Comparison of ENCODE assay signal across 8 mouse cellular contexts in genomic region chr16:37776860-37777651, GRCm38 (mm10). TPM values are rescaled to one million over a fixed set of nuclear protein-coding genes. Genes with fewer than 3 reads are reported as not detected.
A peak's percentile ranks its signal among the peaks of the same experiment; 100 is the strongest.
DNase-seq lines count a peak whose midpoint lies in the region; ATAC-seq lines count a peak whose summit lies in the region.

Gene Fstl1, plus strand, starts transcription at chr16:37776873.

- WGBS in stomach, embryonic 14.5 days, result under 1% methylated on average over 51 of the region's 52 CpGs

- H3K27ac ChIP-seq in stomach, embryonic 14.5 days (ENCODE audit: low read length), result peak within 1 kb of the TSS; percentile 93

- peak; percentile 43 for DNase-seq in kidney, adult 18-20 months
- no peak for DNase-seq in kidney, adult 8-10 months
- DNase-seq in cerebellum, adult 8-10 months, result peak; percentile 42
- DNase-seq in frontal cortex, adult 2 months (ENCODE audit: extremely low spot score in 1 of 2, low spot score in 1 of 2), result peak in 1 of 2 experiments; percentile 58
- peak; percentile 40 to 53 for DNase-seq in left cerebral cortex, postnatal 25 days (ENCODE audit: low spot score in 2 of 2)

- peak; percentile 43 for ATAC-seq in hematopoietic stem cell, adult 5-6 weeks (replicated peaks in 1 of 2; ENCODE audit: insufficient read depth in 1 of 2, low FRiP score in 2 of 2, low TSS enrichment in 1 of 2, low read depth in 1 of 2, poor library complexity in 2 of 2, severe bottlenecking in 2 of 2)
- peak; percentile 27 for ATAC-seq in megakaryocyte progenitor cell, adult 5-6 weeks (replicated peaks; ENCODE audit: poor library complexity)
- ATAC-seq in stomach, embryonic 14.5 days (ENCODE audit: insufficient number of reproducible peaks, insufficient read depth, low FRiP score, low read depth), result peak; percentile 86

- no peaks in the 10 kb centered on the region for H3K36me3 ChIP-seq in stomach, embryonic 14.5 days (ENCODE audit: control insufficient read depth, insufficient read depth, low read length)

- intact Hi-C loops in left cerebral cortex, postnatal 25 days (cut with DNase I), result loop anchor here (5.0 kb wide), 1 partner anchor 90 kb away; the partner anchor contains the start of gene Lrrc58

- peaks cover 16% of the 10 kb centered on the region for H3K4me1 ChIP-seq in stomach, embryonic 14.5 days (ENCODE audit: control insufficient read depth, insufficient read depth, low read length)

- no peaks in the 10 kb centered on the region for H3K9me3 ChIP-seq in stomach, embryonic 14.5 days (ENCODE audit: control insufficient read depth, low read depth, low read length)

- H3K27me3 ChIP-seq in stomach, embryonic 14.5 days (ENCODE audit: control insufficient read depth, insufficient read depth, low read length), result no peaks in the 10 kb centered on the region

- peak within 1 kb of the TSS; percentile 93 for H3K9ac ChIP-seq in stomach, embryonic 14.5 days (replicated peaks; ENCODE audit: low read depth, low read length)

- H3K4me2 ChIP-seq in stomach, embryonic 14.5 days (replicated peaks; ENCODE audit: low read depth, low read length), result peak within 1 kb of the TSS; percentile 37

- peak within 1 kb of the TSS; percentile 92 for H3K4me3 ChIP-seq in stomach, embryonic 14.5 days (ENCODE audit: low read depth, low read length)

RNA-seq across cellular contexts. Expression of gene Fstl1, which starts in this region (rescaled TPM):
- polyA plus RNA-seq in frontal cortex, adult 2 months (2012; rRNA removed), result 18.1 and 23.0 TPM in 2 replicates
- total RNA-seq in hematopoietic stem cell, adult 5-6 weeks (2017), result 8.1 and 10.7 TPM in 2 replicates
- total RNA-seq in left cerebral cortex, postnatal 25 days (2021), result 10 to 100 TPM; 31.7 to 36.9 TPM
- 0.32 and 4.0 TPM in 2 replicates for total RNA-seq in megakaryocyte progenitor cell, adult 5-6 weeks (2015)
- 0.04 and 0.61 TPM in 2 replicates for total RNA-seq in megakaryocyte progenitor cell, adult 5-6 weeks (2017)
- 519 and 542 TPM in 2 replicates for polyA plus RNA-seq in stomach, embryonic 14.5 days (2014; fragmentation: Nextera tagmentation; extraction: Ambion mirVana)

Comparison
In these comparisons a context has a peak if more than half of its experiments do, and no peak if none do; other contexts are left out.
1. RNA of gene Fstl1 (polyA plus RNA-seq): 519 to 542 TPM in stomach, embryonic 14.5 days; 18.1 to 23.0 TPM in frontal cortex, adult 2 months; every median in the first group is over 10 times any median in the second.
2. DNase-seq: peak in kidney, adult 18-20 months (single experiment), cerebellum, adult 8-10 months (single experiment) and left cerebral cortex, postnatal 25 days (2 of 2); none in kidney, adult 8-10 months (0 of 2).
3. ATAC-seq: peak in every context shown above with its lines; median percentile 86 in stomach, embryonic 14.5 days; 43 in hematopoietic stem cell, adult 5-6 weeks; 27 in megakaryocyte progenitor cell, adult 5-6 weeks.